Mouse (Mus musculus) heart, postnatal 14 days (tissue): ENCODE measurements around the gene Znrf3. TPM values are rescaled to one million over a fixed set of nuclear protein-coding genes. Genes with fewer than 3 reads are reported as not detected.

Experiments used
- DNase-seq, 2 experiments: peaks; one replicate each; pipeline ENCODE4 v3.0.0; 2021 to 2022
- intact Hi-C: fragments of 180-260 bp; cut with DNase I; formaldehyde crosslinking; loops from one replicate; pipeline ENCODE4 v1.15.1; 2025
- total RNA-seq, 2 experiments: library from RNA; stranded (reverse); gene quantifications; 2 replicates each; pipeline ENCODE4 v1.2.3; 2021

Znrf3 gene
- total RNA-seq, 2 experiments from 2014 or later, result 10.4 to 12.6 TPM

DNA sequence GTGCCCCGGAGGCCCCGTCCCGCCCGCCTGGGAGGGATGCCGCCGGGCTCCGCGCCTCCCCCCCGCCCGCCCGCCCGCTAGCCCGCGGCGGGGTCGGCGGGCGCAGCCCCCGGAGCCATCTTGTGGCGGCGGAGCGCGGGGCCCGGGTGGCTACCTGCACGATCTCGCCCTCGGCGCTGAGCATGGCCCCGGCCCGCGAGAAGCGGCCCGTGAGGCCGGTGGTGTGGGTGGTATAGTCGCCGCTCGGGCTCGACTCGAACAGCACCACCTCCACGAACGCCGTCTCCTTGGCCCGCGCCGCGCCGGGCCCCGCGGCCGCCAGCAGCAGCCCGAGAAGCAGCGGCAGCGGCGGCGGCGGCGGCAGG, 431 bp downstream of the Znrf3 start:
- intact Hi-C loops, result no loop called here
- DNase-seq, result peak; percentile 52 to 58

DNA sequence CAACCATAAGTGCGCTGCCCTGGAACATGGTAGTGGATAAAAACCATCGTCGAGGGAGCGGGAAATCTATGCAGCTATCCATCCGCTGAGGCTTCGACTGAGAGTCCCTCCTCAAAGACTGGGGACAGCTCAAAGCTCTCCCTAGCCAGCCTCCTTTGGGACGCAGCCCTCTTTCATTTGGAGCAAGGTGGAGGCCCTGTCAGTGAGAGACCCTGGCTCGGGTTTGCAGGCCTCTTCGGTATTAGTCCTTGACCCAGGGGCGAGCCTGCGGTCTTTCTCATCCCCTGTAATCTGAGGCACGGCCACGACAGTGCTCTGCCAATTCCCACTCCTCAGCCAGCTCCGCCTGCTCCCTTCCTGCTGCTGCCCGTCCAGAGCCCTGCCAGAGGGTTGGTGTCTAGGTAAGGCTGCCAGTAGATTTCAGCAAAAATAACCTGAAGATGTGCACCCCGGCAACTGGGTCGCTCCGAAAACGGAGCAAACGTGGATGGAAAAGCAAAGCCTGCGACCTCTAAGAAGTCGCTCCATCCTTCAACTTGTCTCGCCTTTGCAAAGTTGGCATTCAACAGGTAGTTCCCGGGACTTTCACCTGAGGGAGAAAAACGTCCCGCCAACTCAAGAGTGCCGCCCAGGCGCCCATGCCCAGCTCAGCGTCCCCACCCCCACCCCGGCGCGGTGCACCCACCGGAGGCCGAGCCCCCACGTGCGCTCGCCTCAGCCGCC, 975 bp downstream of the Znrf3 start:
- DNase-seq, result peak; percentile 23 to 25

DNA sequence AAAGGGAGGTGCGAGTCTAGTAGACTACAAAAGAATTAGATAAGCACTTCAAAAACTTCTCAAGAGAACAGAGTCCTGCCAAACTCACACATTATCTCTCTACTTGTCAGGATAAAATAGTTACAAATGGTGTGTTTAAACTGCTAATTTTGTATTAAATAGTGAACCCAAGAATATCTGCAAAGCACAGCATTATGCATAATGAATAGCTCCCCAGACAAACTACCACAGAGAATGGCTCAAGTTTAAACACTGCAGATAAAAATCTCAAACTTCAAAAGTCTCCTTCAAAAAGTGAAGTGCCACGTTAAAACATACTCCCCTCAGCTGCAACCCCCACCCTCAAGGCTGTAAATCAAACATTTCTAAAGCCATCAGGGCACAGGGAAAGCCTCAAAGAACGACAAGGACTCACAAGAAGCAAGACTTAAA, 2.0 kb downstream of the Znrf3 start:
- intact Hi-C loops, result no loop called here
- DNase-seq, result no peak

More for the DNA sequence above, 975 bp downstream of the Znrf3 start:
- intact Hi-C loops, result no loop called here

DNA sequence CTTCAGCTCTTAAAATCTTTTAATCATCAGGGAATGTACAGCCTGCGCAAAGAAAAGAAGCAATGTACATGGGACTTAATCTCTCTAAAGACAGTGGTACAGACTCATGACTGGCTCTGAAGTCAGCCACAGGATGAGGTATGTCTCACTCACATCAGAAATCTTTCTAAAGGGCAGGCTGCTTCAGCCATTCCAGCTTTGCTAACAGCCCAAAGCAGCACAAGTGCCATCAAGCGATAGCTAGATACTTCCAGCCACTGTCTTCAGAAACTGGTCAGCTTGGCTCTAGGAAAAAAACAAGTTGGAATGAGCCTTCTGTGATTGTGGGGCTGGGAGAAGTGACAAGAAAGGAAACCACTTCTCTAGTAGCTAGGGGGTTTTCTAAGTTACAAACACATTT, 7.0 kb downstream of the Znrf3 start:
- no peak for DNase-seq
- intact Hi-C loops, result no loop called here

DNA sequence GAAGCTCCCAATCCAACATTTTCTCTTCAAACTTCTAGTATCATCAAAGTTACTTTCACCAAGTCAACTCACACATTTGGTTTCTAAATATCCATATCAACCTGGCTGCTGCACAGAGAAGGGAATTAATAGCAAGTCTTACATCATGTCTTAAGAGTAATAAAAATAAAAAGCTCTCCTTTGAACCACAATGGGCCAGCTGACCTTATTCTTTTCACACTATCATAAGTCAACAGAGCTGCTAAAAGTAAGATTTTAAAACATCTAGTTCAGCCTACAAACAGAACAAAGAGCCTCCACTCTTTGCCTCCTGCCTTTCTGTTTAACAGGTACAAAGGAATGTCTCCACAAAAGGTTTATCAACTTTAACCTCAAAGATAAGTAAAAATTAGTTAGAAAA, 7.7 kb downstream of the Znrf3 start:
- intact Hi-C loops, result no loop called here

DNA sequence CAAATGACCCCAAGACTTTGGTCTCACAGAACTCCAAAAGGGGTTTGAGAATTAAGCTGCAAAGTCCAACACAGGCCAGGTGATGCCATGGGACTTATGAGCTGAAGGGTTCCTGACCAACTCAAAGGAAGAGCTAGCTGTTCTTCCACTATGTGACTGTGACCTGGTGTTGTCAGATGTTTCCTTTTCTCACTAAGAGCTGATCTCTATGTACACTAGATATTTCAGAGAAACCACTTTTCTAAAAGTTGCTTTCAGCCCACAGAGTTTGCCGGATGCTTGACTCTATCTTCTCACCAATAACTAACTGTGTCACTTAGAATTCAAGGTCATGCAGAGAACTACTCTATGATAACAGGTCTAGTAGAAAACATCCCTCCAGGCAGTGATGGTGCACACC, 9.2 kb downstream of the Znrf3 start:
- intact Hi-C loops, result no loop called here
- no peak for DNase-seq

More for the DNA sequence above, 7.7 kb downstream of the Znrf3 start:
- no peak for DNase-seq

DNA sequence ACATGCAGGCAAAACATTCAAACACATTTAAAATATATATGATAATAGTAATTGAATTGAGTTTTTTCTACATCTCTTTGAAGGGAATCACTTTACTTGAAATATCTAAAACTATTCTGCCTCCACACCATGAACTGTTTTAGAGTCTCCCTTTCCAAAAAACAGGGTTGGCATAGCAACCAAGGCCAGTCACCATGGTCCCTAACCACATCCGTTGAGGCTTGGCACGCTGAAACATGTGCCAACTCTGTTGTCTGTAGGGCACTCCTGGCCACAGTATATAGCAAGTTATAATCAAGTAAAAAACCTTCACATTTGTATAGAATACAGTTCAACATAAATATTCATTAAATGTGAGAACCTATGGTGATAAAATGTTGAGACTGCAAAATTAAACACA, 12.3 kb downstream of the Znrf3 start:
- intact Hi-C loops, result no loop called here
- no peak for DNase-seq

DNA sequence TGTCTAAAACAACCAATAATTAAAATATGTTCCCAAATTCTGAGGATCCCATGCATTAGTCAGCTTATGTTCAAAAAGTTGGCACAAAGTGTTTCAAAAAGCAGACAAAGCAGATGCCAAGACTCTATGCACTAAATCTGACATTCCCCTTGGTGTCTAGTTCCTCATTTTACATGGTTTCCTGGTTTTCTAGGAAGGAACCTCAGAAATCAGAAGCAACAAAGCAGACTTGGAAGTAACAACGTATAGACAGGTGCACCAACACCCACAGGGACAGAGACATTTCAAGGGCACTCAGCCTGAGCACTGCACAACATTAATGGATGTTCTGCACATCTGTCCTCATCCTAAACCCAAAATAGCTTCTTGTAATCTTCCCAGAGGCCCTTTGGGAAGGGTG, 13.8 kb downstream of the Znrf3 start:
- DNase-seq, result no peak
- intact Hi-C loops, result no loop called here

DNA sequence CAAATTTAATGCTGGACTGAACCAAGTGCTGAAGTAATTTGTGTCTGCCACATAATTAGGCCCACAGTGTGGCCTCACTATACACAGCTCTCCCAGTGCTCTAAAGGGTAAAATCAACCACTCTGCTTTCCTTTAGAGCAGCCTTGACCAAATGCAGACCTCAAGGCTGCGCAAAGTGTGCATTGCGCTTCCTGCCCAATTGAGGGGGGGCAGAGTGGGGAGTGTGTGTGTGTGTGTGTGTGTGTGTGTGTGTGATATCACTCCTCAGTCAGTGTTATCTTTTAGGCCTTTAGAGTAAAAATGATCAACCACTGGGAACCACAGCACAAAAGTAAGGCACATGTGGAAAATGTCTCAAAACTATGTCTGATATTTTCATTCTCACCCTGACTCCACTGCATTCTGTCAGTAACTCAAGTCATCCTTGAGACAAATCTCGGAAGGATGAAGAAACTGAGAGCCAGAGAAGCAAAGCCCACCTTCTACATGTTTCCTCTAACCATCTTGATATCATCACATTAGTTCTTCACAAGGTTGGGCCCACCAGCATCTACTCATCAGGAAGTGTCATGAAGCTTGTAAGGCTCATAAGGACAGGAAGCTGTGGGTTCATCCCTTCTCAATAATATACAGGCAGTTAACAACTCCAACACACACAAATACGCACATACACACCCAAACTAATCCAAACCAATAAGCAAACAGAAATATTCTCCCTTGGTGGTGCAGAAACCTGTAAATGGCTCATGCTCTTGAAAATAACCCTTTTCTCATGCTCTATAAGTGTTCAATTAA, 15.1 kb downstream of the Znrf3 start:
- intact Hi-C loops, result no loop called here
- no peak for DNase-seq

DNA sequence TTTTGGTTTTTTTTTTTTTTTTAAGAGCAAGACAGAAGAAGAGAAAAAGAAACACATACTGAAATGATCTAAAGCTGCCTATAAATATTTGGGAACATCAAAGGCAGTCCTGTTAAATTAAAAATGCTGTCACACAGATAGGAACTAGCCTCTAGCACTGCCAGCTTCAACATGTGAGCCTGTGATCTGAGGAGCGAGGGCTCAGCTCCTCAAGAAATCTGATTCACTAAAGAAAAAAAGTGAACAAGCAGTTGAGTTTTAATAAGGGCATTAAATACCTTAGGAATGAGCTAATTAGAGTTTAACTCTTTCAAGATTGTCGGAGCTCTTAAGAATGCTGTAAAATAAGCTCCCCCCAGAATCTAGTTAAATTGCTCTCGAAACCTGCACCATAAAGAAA, 17.4 kb downstream of the Znrf3 start:
- intact Hi-C loops, result no loop called here
- DNase-seq, result no peak

DNA sequence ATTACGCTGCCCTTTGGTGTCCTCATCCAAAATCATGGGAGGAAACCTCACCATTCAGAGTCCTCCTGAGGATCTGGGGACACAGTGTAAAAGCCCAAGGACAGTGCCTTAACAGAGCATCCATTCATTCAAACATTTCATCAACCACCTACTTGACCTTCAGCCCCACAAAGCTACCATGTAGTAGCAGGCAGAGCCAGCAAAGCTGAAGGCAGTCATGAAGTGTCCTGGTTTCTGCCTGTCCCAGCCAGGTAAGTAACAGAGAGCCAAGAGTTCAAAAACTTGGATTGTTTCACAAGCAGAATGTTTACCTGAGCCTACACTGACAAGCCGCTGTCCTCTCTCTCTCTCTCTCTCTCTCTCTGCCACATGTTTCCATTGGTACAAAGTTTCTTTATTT, 18.3 kb downstream of the Znrf3 start:
- intact Hi-C loops, result no loop called here
- DNase-seq, result no peak

DNA sequence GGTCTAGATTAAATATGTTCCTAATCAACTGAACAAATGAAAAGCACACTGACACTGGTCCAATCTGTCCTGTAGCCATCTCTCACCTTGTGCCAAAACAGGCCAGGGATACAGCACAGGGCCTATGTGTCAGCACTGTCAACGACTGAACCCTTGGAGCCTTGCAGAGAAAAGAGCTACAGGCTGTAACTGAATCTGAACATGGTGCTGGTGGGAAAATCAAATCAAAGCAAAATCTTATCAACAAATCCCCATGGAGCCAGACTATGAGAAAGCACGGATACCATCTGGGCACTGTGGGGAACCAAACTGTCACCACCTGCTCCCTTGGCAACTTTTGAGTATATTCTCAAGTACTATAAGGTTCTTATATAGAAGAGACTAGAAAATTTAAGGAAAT, 19.5 kb downstream of the Znrf3 start:
- intact Hi-C loops, result no loop called here
- no peak for DNase-seq

DNA sequence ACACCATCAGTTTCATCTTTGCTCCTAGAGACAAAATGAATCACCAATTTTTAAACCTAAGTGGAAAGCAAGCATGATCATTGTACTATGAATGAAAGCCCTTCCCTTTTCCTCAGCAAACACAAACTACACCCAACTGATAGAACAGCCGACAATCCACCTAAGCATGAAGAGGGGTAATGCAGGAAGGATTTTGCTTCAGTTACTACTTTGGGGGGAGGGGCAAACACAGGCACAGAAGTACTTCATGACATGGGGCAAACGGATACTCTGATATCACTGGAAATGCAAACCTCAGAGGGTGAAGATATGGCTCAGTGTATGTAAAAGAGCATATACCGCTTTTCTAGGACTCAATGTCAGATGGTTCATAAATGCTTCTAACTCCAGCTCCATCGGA, 20.5 kb downstream of the Znrf3 start:
- no peak for DNase-seq
- intact Hi-C loops, result no loop called here

DNA sequence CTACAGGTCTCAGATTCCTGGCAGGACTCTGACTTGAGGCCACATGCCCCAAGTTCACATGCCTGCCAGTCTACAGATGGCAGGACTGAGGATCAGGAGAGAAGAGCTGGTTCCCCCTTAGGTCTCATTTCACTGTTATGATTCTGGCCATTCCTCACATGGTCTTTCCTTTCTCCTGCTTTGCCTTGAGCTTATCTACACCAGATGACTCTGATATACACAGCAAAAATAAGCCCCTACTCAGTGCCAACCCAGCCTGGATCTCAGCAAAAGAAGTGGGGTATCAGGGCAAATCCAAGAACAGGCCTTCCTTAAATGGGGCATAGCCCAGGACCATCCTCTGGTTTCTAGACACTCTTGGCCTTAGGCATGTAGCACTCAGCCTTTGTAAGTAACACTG, 21.6 kb downstream of the Znrf3 start:
- DNase-seq, result no peak
- intact Hi-C loops, result no loop called here

DNA sequence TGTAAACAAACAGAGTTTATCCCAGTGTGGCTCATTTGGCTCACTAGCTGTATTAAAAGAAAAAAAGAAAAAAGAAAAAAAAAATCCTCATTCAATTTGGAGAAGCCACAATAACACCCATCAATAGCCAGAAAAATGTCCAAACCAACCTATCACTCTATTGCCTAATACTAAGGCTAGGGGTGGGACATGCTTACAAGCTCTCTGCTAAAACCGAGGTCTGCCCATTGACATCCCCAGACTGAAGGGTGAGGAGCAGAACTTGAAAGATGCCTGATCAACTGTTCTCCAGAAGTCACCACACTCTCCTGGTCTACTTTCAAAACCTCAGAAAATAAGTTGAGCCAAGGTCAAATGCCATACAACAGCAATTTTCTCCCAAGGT, 22.4 kb downstream of the Znrf3 start:
- intact Hi-C loops, result no loop called here
- DNase-seq, result no peak

DNA sequence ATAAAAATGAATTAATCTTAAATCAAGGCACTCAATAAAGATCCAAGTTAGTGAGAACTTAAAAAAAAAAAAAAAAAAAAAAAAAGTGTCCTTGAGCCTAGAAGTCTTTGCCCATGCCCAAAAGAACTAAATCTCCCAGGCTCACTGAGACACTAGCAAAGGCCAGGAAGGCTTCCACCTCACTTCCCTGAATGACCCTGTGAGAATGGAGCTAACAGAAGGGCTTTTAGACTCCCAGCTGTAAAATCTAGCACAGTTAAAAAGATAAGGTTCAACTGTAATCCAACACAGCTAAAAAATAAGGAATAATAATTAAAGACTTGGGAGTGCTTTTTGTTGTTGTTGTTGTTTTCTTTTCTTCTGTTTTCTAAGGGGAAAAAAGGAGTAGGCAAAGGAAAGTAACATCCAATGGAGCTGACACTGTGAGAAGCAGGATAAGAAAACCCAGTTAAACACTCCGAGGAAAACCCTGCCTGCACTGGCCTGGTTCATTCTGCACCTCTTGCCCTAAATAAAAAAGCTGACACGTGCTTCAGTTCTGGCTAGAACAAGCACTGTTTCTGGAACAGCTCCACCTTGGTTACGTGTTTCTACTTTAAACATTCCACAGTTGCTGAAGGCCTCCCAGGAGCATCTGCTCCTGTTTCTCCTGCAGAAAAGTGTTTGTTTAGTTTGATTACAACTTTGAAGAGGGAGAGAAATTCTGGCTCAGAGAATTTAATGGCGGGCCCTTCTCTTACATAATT, 23.0 kb downstream of the Znrf3 start:
- intact Hi-C loops, result no loop called here
- peak; percentile 29 to 57 for DNase-seq

DNA sequence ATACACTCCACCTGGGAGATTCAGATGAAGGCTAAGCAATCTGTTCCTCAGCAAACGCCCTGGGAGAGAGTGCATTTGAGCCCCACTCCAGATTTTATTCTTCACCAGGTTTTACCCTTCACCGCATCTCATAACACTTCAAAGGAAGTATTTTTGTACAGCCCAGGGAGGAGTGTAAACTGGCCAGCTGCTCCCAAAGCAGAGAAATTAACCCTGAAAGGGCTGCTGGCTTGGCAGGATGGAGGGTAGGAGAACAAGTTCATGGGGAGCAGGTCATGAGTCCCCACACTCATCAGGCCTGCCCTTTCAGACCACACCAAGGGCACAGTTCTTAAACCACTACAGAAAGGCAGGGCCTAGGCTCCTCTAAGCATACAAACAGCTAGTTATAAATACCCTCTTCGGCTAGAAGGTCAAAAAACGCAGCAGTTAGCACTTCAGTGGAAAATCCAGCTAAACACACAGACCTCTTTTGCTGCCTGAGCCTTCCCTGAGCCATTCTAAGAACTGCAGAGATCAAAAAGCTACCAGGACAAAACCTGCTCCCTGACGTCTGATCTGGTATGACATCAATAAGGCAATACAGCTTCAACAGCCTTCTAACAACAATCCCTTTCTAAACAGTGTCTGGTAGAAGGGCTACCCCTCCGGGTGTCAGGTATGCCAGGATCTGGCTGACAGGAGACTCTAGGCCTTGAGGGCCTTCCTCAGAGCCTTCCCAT, 28.9 kb downstream of the Znrf3 start:
- peak in 1 of 2 experiments; percentile 42 for DNase-seq
- intact Hi-C loops, result no loop called here

DNA sequence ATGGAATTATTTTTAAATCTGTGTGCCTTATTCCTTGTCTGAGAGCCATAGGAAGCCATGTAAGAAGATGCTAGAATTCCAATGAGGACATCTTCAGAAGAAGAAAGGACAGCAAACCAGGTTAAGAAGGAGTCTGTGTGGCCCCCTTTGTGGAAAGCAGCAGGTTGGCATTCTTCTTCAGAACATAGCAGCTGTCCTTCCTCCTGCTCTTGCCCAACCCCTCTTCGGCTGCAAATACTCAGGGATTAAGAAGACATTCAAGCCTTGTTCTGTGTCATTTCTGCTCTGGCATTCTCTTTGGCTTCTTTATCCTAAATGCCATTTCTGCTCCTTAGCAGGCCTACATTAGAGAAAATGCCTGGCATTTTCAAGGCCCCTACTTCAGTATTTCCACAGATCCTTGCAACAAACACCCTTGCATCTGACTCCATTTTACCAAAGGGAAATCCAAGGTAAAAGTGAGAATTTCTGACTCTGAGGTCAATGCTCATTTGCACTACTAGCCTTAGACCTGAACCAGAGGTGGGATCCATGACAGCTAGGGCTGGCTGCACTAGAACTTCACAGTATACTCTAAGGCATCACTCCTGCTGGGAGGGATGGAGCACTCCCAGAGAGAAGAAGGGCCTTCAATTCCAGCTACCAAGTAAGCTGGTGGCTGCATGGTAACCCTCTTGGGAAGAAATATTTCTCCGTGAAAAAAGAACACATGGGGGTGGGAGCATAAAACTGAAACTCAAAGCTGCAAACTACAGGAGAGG, 29.6 kb downstream of the Znrf3 start:
- intact Hi-C loops, result no loop called here
- no peak for DNase-seq

DNA sequence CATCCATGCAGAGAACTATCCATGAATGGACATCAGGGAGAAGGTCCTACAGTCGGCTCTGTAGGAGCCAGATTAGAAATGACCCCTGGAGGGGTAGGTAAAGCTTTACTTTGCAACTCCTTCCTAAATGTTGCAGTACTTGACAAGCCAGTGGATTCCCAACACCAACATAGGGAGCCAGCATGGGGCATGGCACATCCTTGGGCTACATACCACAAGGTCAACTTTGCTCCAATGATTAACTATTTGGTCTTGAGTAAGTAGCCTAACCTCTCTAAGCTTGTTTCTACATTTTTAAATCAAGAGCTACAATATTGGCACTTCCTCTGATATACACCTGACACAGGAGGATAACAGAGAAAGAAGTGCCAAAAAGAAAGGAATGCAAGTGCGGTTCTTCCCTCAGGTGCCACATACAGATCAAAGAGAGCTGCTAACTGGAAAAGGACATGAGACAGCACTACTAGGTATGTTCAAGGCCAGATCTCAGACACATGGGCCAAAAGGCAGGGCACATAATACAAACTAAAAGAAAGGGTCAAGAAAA, 31.9 kb downstream of the Znrf3 start:
- no peak for DNase-seq
- intact Hi-C loops, result no loop called here

DNA sequence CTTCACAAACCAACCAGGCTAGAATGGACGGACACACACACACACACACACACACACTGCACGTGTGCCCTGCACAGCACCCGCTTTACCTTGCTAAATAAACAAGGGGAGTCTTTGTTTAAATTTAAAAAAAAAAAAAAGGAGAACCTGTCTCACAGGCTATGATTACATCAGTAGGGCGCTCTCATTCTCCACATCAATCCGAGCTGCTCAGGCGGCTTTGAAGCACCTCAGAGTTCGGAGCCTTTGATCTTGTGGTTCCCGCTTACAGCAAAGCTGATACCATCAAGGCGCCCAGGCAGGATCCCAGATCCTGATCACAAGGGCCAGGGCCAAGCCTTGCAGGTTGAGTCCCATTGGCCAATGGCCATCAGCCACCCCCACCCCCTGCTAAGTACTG, 33.1 kb downstream of the Znrf3 start:
- intact Hi-C loops, result no loop called here
- DNase-seq, result no peak
